Mouse (Mus musculus) lung, adult 2 months (tissue): ENCODE data around the gene Lalba. TPM values are rescaled to one million over a fixed set of nuclear protein-coding genes. Genes with fewer than 3 reads are reported as not detected.
"Not testable (repeated sequence)": the region's sequence is repeated elsewhere in the genome, so short reads cannot be mapped to it uniquely, and the experiment has no call there.

Source experiments
- DNase-seq: peaks from one replicate; pipeline ENCODE4 v3.0.0; 2022
- H3K4me1 ChIP-seq: fragments of 200-500 bp; 2 replicates; pipeline ENCODE4 v1.6.1; 2011; ENCODE audit warnings: low read length; ENCODE audit not compliant: control insufficient read depth, insufficient read depth
- H3K4me3 ChIP-seq: fragments of 200-500 bp; replicated peaks from 2 replicates; pipeline ENCODE3; 2011; ENCODE audit warnings: low read depth, mild to moderate bottlenecking, control low read depth, low read length; ENCODE audit errors: extremely low read depth
- CTCF ChIP-seq: fragments of 200-500 bp; IDR thresholded peaks from 2 replicates; pipeline ENCODE4 v1.5.1; 2011; ENCODE audit warnings: mild to moderate bottlenecking, low read length, control low read depth; ENCODE audit not compliant: insufficient read depth
- POLR2A ChIP-seq: fragments of 200-500 bp; IDR thresholded peaks from 2 replicates; pipeline ENCODE4 v1.6.1; 2011; ENCODE audit warnings: low read depth, mild to moderate bottlenecking, control low read depth, low read length, borderline replicate concordance; ENCODE audit errors: extremely low read depth
- WGBS: fragments of 180-500 bp; shearing (Covaris S2); methylation state at CpG from one replicate; pipeline ENCODE4 v1.1.7; 2018; 5-methylcytosine and 5-hydroxymethylcytosine counted together
- polyA plus RNA-seq: library from polyadenylated mRNA; depleted of rRNA; stranded (reverse); fragments of >200 nt; gene quantifications from 2 replicates; pipeline ENCODE4 v1.2.3, GENCODE M21; 2012; rRNA removed

Gene Lalba
- 0.39 TPM in 1 of 2 replicates, not detected in the other for polyA plus RNA-seq

GRCm38 (mm10) chr15:98482701-98483100 lies at the start of gene Lalba:
TSS of gene Lalba (minus strand) at chr15:98482721.
- 39% methylated on average over 3 of the region's 3 CpGs for WGBS
- DNase-seq, result no peak
- Histone ChIP-seq H3K4me3 (no peak within 1 kb of the TSS), H3K4me1 (peaks cover 11% of the 10 kb centered on the region)
- TF ChIP-seq POLR2A (no peak), CTCF (no peak)

DNA sequence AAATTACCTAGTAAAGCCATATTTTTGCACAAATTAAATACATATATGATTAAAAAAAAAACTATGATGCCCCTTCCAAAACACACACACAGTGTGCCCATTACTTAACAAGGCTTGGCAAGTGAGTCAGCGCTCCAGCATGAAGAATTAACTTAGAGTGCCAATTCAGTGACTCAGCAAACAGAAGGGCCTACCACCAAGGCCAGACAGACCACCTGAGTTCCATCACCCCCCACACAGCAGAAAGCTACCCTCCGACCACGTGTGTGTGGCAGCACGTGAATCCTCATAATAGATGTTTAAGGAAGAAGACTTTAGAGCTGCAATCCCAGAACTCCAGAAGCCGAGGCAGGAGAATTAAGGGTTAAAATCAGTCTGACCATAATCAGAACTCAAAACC lies 49.8 kb upstream of the Lalba start:
- no peak for DNase-seq
- H3K4me3 ChIP-seq, result peak overlapping the region; percentile 40
- TF ChIP-seq CTCF (no peak), POLR2A (no peak)
- 31% methylated on average over 5 of the region's 5 CpGs for whole genome bisulfite sequencing
- H3K4me1 ChIP-seq, result peaks cover 6% of the 10 kb centered on the region

DNA sequence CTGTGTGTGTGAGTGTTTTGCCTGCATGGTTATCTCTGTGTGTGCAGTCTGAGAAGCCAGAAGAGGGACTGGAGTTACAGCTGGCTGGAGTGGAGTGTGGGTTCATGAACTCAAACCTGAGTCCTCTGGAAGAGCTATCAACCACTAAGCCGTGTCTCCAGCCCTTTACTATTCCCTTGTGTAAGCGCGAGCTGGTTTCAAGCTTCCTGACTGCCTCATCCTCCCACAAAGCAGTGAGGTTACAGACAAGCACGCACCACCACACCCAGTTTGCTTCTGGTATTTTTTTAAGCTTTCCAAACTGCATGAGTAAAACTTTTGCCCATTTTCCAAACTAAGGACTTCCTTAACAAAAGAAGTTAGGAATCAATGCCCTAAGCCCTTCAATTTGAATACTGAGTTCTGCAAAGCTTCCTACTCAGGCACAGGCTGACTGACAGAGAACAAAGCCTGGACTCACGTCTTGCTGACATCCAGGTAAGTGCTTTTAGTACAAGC lies 45.6 kb upstream of the Lalba start:
- WGBS, result 82% methylated on average over 5 of the region's 5 CpGs
- Histone ChIP-seq H3K4me3 (no peak overlapping the region), H3K4me1 (peaks cover 6% of the 10 kb centered on the region)
- no peak for DNase-seq
- TF ChIP-seq CTCF (no peak), POLR2A (no peak)

DNA sequence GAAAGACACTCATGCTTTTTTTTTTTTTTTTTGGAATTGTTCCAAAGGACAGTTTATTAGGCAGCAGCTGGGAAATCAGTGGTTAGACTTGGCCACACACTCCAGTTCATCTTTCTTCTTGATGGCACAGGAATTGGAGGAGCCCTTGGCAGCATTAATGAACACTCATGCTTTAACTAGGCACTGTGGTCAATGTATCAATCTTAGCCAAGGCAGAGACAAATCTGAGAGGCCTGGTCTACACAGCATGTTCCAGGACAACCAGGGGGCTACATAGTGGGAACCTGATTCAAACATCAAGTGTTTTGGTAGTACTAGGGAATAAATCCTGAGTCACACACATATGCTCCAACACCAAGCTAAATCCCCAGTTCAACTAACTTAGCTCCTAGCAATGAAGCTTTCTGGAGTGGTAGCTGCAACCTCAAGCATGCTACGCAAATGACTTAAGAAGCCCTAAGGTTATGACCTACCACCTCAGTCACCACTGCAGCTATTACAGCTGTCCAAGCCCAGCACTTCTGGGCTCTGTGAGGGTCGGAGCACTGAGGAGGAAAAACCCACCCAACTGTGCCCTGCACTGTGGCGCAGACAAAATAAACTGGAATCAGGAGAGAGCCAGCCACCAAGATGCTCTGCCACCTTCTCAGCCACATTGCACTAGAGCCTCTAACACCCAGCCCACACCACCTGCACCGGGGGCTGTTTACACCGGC lies 44.7 kb upstream of the Lalba start:
- no peak for DNase-seq
- WGBS, result 89% methylated on average over 5 of the region's 5 CpGs
- peaks cover under 1% of the 10 kb centered on the region for H3K4me1 ChIP-seq
- H3K4me3 ChIP-seq, result no peak overlapping the region
- TF ChIP-seq CTCF (no peak), POLR2A (no peak)

DNA sequence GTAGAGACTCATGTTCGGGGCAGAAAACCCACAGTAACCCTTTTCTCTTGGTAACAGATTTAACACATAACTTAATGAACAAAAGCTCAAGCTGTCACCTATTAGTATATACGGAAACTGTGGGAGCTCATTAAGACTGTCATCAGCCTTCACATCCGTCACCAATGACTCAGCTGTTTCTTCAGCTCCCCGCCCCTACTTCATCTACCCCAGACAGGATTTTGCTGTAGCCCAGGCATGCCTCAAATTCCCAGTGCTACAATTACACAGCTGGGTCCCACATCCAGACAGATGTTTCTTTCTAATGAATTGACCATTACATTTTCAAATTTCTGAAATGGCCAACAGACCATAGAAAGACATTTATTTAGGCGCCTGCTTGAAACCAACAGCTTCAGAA lies 43.5 kb upstream of the Lalba start:
- DNase-seq, result no peak
- TF ChIP-seq POLR2A (no peak), CTCF (no peak)
- WGBS, result 72% methylated on average over 5 of the region's 5 CpGs
- no peaks in the 10 kb centered on the region; the same call in 1 of the 2 replicates for H3K4me1 ChIP-seq
- H3K4me3 ChIP-seq, result no peak overlapping the region

DNA sequence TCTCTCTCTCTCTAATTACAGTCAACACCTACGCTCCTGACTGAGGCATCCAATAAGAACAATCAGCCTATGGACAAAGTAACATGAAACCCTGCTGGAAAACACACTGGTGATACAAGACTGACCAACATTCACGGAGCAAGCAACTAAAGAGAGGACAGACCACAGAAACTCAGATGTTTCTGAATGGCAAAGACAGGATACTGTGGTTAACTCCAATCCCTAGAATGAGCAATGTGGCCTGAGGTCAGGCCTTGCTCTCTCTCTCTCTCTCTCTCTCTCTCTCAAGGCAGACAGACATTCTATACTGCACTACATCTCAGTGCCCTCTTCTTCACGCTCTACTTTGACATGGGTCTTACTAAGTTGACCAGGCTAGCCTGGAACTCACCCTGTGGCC lies 38.7 kb upstream of the Lalba start:
- no peak for DNase-seq
- TF ChIP-seq CTCF (no peak), POLR2A (no peak)
- H3K4me1 ChIP-seq, result no peaks in the 10 kb centered on the region
- no peak overlapping the region for H3K4me3 ChIP-seq
- 92% methylated on average over 3 of the region's 3 CpGs for WGBS

GRCm38 (mm10) chr15:98517380-98518355 lies 35.1 kb upstream of the Lalba start:
- Histone ChIP-seq H3K4me3 (no peak overlapping the region), H3K4me1 (peaks cover 6% of the 10 kb centered on the region; the same call in 1 of the 2 replicates)
- TF ChIP-seq POLR2A, result no peak
- TF ChIP-seq CTCF, result peak; percentile 92
- WGBS, result 62% methylated on average over 16 of the region's 16 CpGs
- DNase-seq, result peak; percentile 63

DNA sequence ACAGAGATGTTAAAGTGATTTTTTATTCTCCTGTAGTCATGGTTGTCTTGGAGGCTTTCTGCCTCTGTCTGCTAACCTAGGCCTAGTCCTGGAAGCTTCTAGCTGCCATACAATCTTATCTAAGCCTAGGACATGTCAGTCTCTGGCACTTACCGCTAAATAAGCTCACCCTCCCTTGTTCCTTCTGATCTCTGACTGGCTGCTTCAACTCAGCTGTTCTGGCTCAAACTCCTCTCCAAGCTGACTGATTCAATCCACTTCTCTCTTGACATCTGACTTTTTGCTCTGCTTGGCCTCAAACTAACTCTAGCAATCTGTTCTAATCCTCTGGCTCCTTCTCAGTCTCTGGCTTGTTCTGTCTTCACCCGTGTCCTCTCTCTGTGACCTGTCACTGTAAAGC lies 32.3 kb upstream of the Lalba start:
- peaks cover 13% of the 10 kb centered on the region for H3K4me1 ChIP-seq
- 70% methylated on average over 2 of the region's 2 CpGs for WGBS
- H3K4me3 ChIP-seq, DNase-seq: not testable (repeated sequence)

DNA sequence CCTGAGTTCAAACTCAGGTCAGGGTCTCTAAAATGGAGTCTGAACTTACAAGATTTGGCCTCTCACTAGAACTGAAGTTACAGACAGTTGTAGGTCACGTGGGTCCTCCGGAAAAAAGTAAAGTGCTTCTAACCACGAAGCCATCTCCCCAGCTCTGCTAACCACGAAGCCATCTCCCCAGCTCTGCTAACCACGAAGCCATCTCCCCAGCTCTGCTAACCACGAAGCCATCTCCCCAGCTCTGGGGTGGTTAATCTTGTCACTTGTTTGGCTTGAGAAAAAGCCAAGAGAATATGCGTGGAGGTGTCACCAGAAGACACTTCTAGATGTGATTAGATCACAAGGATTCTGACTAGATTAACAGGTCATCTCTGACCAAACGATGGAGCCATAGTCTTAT lies 31.6 kb upstream of the Lalba start:
- DNase-seq, result no peak
- no peak overlapping the region for H3K4me3 ChIP-seq
- peaks cover 13% of the 10 kb centered on the region for H3K4me1 ChIP-seq
- TF ChIP-seq CTCF (no peak), POLR2A (no peak)
- WGBS, result 65% methylated on average over 8 of the region's 8 CpGs

DNA sequence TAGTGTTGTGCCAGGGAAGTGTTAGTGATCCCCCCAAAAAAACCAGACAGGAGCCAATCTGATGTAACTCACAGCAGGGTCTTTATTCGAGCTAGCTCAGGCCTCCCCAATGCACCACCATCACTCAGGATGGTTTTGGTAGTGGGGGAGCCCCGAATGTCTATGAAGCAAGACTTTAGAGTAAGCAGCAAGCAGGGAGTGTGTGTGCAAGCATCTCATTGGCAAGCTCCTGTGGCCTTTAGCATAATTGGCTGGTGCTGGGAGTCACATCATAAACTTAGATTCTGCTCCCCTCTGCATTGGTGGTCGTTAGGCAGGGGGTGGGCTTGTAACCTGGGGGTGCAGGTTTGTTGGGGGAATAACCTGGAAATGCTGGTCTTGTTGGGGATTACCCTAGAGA lies 31.2 kb upstream of the Lalba start:
- WGBS, result 48% methylated on average over 3 of the region's 3 CpGs
- not testable (repeated sequence) for H3K4me3 ChIP-seq, DNase-seq
- peaks cover 13% of the 10 kb centered on the region for H3K4me1 ChIP-seq
